Mouse (Mus musculus) liver, postnatal 0 days (tissue): ENCODE data around the gene Pcnx2.

Experiments
- CTCF ChIP-seq: sonication (generic); IDR thresholded peaks from 2 replicates; pipeline ENCODE4 v1.5.1; 2016; ENCODE audit warnings: antibody characterized with exemption, low read depth
- EP300 ChIP-seq: IDR thresholded peaks from 2 replicates; pipeline ENCODE4 v1.6.1; 2016; ENCODE audit warnings: antibody characterized with exemption, low read depth, mild to moderate bottlenecking

- TF ChIP-seq CTCF (peak; percentile 49), EP300 (no peak)
These were observed 73.4 kb downstream of the Pcnx2 start for GRCm38 (mm10) chr8:125824688-125825087.
